Mouse (Mus musculus) stomach, embryonic 15.5 days (tissue): ENCODE results near the gene Olfr672. TPM values are rescaled to one million over a fixed set of nuclear protein-coding genes. Genes with fewer than 3 reads are reported as not detected.
"Not testable (repeated sequence)": the region's sequence is repeated elsewhere in the genome, so short reads cannot be mapped to it uniquely, and the experiment has no call there.

Experiments used
- ATAC-seq: fragments of 200-750 bp; cut with Nextera tagmentation; 2 replicates; pipeline ENCODE4 v1.8.0; 2017; ENCODE audit warnings: low read depth, moderate number of reproducible peaks, moderate TSS enrichment; ENCODE audit not compliant: insufficient read depth, low FRiP score
- H3K27ac ChIP-seq: fragments of 300-500 bp; sonication (generic); 2 replicates; pipeline ENCODE4 v1.5.1; 2015; ENCODE audit warnings: mild to moderate bottlenecking, inconsistent platforms
- H3K27me3 ChIP-seq: fragments of 300-500 bp; sonication (generic); replicated peaks from 2 replicates; pipeline ENCODE4 v1.6.1; 2015; ENCODE audit warnings: inconsistent platforms
- H3K36me3 ChIP-seq: fragments of 300-500 bp; sonication (generic); 2 replicates; pipeline ENCODE4 v1.6.1; 2015; ENCODE audit warnings: inconsistent platforms
- H3K4me1 ChIP-seq: fragments of 300-500 bp; sonication (generic); 2 replicates; pipeline ENCODE4 v1.6.1; 2015; ENCODE audit warnings: inconsistent platforms
- H3K4me2 ChIP-seq: fragments of 300-500 bp; sonication (generic); 2 replicates; pipeline ENCODE4 v1.6.1; 2015; ENCODE audit warnings: mild to moderate bottlenecking, inconsistent platforms
- H3K4me3 ChIP-seq: fragments of 300-500 bp; sonication (generic); replicated peaks from 2 replicates; pipeline ENCODE4 v1.5.1; 2015; ENCODE audit warnings: inconsistent platforms
- H3K9ac ChIP-seq: fragments of 300-500 bp; sonication (generic); 2 replicates; pipeline ENCODE4 v1.6.1; 2015; ENCODE audit warnings: inconsistent platforms
- H3K9me3 ChIP-seq: fragments of 300-500 bp; sonication (generic); 2 replicates; pipeline ENCODE4 v1.6.1; 2016; ENCODE audit warnings: inconsistent platforms
- WGBS: fragments of 180-500 bp; shearing (Covaris S2); methylation state at CpG from one replicate; pipeline ENCODE4 v1.1.7; 2015; 5-methylcytosine and 5-hydroxymethylcytosine counted together
- polyA plus RNA-seq: library from polyadenylated mRNA; unstranded; fragments of >200 nt; fragmentation: Nextera tagmentation; extraction: Ambion mirVana; gene quantifications from 2 replicates; pipeline ENCODE4 v1.2.1, GENCODE M21; 2015

The Olfr672 gene
- polyA plus RNA-seq: not detected in 2 replicates

DNA sequence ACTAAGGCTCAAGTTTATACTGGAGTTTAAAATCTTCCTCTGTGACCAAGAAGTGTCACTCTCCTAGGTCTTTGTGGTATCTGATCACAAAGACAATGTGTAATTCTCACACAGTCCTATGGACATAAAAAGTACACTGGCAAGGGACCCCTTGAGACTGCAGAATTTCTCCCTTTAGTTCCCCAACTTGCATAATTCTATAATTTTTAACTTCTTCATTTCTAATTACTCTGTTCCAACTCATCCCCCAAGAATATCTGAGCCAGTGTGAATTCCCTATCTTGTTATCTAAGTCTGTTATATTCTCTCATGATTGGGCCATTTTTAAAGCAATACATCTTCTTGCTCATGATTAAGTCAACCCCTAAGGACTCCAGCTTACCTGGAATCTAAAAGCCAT is at the start of gene Olfr672:
Gene Olfr672 (minus strand): TSS at position 101 of the 400 bp plus-strand sequence.
- no peaks in the 10 kb centered on the region for H3K4me1 ChIP-seq
- no peak within 1 kb of the TSS for H3K9ac ChIP-seq
- no peak within 1 kb of the TSS for H3K27ac ChIP-seq
- H3K27me3 ChIP-seq: no peaks in the 10 kb centered on the region
- H3K9me3 ChIP-seq: no peaks in the 10 kb centered on the region
- no peaks in the 10 kb centered on the region for H3K36me3 ChIP-seq
- H3K4me2 ChIP-seq: no peak within 1 kb of the TSS
- ATAC-seq: no peak
- H3K4me3 ChIP-seq: no peak within 1 kb of the TSS

DNA sequence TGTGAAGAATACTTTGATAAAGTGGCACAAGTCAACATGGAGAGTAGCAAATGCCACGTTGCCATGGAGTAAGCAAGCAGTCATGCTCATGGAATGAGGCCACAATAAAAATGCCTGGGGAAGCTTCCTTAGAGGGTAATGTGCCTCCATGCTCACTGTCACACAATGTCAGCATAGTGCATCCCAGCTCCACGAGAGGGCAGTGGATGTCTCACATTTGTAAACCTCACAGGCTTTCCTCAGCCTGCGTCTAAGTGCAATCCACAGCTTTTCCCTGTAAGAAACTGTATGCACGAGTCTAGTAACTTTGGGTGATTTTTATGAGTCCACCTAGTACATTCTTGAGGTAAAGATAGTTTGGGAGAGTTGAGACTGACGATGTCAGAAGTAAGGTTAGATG is 32.0 kb upstream of the Olfr672 start:
- 48% methylated on average over 5 of the region's 5 CpGs for WGBS

DNA sequence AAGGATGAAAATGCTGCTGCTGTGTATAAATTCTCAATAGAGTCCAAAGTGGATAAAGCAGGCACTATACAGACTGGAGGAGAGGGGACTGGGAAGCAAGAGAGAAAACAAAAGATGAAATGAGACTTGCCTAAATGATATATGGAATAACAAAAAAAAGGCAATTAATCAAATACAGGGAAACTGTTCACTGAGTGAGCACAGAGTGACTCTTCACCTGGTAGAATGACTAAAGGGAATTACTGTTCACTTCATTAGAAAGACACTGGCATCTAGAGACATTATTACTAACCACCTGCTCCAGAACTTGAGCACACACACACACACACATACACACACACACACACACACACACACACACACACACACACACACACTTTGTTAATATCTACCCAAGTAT is 30.6 kb upstream of the Olfr672 start, which contains the start of gene Olfr676:
Gene Olfr676 (plus strand): TSS at position 301 of the 400 bp plus-strand sequence.
- no peak within 1 kb of the TSS for H3K4me2 ChIP-seq
- H3K9ac ChIP-seq: no peak within 1 kb of the TSS
- no peak within 1 kb of the TSS for H3K4me3 ChIP-seq
- H3K27me3 ChIP-seq: no peaks in the 10 kb centered on the region
- H3K36me3 ChIP-seq: no peaks in the 10 kb centered on the region
- no peaks in the 10 kb centered on the region for H3K9me3 ChIP-seq
- no peaks in the 10 kb centered on the region for H3K4me1 ChIP-seq
- ATAC-seq: no peak
- no peak within 1 kb of the TSS for H3K27ac ChIP-seq

More for the DNA sequence above, 32.0 kb upstream of the Olfr672 start:
- H3K4me1 ChIP-seq, H3K27ac ChIP-seq, H3K27me3 ChIP-seq, H3K9me3 ChIP-seq, H3K4me2 ChIP-seq, H3K4me3 ChIP-seq, ATAC-seq, H3K9ac ChIP-seq, H3K36me3 ChIP-seq: not testable (repeated sequence)

DNA sequence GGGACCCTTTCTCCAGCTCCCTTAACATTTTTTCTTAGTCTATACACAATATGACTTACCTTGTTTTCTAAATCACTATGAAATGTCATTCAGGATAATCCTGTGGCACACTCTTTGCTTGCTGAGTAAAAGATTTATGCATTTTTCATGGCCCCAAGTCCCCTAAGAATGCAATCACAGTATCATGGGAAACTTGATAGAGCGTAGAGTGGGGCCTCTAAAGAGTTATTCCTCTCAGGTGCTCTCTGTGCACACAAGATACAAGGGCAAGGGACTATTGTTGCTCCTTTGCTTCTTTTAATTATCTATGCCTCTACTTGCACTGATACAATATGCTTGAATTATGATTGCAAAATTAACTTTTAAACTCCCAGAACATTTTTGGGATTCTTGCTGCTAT is 26.5 kb upstream of the Olfr672 start, which contains the start of gene Olfr675:
Gene Olfr675 (minus strand): TSS at position 101 of the 400 bp plus-strand sequence.
- Histone ChIP-seq H3K27ac (no peak within 1 kb of the TSS), H3K9ac (no peak within 1 kb of the TSS)

DNA sequence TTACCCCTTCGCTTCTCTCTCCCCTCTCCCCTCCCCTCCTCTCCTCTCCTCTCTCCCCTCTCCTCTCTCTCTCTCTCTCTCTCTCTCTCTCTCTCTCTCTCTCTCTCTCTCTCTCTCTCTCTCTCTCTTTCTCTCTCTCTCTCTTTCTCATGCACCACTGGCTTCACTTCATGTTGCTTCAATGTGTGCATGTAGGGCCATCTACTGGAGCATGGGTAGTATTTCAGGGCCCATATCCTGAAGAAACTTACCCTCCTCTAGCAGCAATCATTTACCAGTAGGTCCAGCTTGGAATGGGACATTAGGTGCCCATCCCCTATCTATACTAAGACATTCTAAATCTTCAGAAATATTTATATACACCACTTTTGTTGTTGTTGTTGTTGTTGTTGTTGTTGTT is 20.7 kb upstream of the Olfr672 start:
- Histone ChIP-seq H3K9me3 (no peaks in the 10 kb centered on the region), H3K4me3 (no peak overlapping the region), H3K36me3 (no peaks in the 10 kb centered on the region), H3K9ac (no peak overlapping the region), H3K4me1 (no peaks in the 10 kb centered on the region), H3K4me2 (no peak overlapping the region), H3K27me3 (no peaks in the 10 kb centered on the region), H3K27ac (no peak overlapping the region)
- ATAC-seq: no peak
- WGBS: 60% methylated on average over 1 of the region's 1 CpGs

More for the DNA sequence above, 26.5 kb upstream of the Olfr672 start, which contains the start of gene Olfr675:
- Histone ChIP-seq H3K4me1 (no peaks in the 10 kb centered on the region), H3K4me2 (no peak within 1 kb of the TSS), H3K27me3 (no peaks in the 10 kb centered on the region), H3K9me3 (no peaks in the 10 kb centered on the region), H3K4me3 (no peak within 1 kb of the TSS), H3K36me3 (no peaks in the 10 kb centered on the region)
- WGBS: 84% methylated on average over 1 of the region's 1 CpGs
- no peak for ATAC-seq

DNA sequence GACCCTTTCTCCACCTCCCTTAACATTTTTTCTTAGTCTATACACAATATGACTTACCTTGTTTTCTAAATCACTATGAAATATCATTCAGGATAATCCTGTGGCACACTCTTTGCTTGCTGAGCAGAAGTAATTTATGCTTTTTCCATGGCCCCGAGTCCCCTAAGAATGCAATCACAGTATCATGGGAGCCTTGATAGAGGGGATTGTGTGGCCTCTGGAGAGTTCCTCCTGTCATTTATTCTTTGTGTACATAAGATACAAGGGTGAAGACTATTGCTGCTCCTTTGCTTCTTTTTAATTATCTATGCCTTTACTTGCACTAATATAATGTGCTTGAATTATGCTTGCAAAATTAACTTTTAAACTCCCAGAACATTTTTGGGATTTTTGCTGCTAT is 22.8 kb downstream of the Olfr672 start, which contains the start of gene Olfr671:
Gene Olfr671 (minus strand): TSS at position 101 of the 400 bp plus-strand sequence.
- Histone ChIP-seq H3K27ac (no peak within 1 kb of the TSS), H3K9ac (no peak within 1 kb of the TSS), H3K4me3 (no peak within 1 kb of the TSS), H3K4me1 (no peaks in the 10 kb centered on the region), H3K27me3 (no peaks in the 10 kb centered on the region), H3K9me3 (no peaks in the 10 kb centered on the region), H3K4me2 (no peak within 1 kb of the TSS), H3K36me3 (no peaks in the 10 kb centered on the region)
- WGBS: 58% methylated on average over 1 of the region's 1 CpGs
- ATAC-seq: no peak

DNA sequence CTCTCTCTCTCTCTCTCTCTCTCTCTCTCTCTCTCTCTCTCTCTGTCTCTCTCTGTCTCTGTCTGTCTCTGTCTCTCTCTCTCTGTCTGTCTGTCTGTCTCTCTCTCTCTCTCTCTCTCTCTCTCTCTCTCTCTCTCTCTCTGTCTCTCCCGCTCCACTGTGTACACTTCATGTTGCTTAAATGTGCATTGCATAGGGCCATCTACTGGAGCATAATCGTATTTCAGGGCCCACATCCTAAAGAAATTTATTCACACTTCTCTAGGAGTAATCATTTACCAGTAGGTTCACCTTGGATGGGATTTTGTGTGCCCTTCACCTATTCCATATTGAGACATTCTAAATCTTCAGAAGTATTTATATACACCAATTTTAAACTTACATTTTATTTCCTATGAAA is 29.3 kb downstream of the Olfr672 start:
- H3K27ac ChIP-seq, ATAC-seq, H3K36me3 ChIP-seq, H3K4me3 ChIP-seq, H3K4me2 ChIP-seq, H3K27me3 ChIP-seq, H3K9me3 ChIP-seq, H3K9ac ChIP-seq, H3K4me1 ChIP-seq: not testable (repeated sequence)
- WGBS: 69% methylated on average over 2 of the region's 2 CpGs

DNA sequence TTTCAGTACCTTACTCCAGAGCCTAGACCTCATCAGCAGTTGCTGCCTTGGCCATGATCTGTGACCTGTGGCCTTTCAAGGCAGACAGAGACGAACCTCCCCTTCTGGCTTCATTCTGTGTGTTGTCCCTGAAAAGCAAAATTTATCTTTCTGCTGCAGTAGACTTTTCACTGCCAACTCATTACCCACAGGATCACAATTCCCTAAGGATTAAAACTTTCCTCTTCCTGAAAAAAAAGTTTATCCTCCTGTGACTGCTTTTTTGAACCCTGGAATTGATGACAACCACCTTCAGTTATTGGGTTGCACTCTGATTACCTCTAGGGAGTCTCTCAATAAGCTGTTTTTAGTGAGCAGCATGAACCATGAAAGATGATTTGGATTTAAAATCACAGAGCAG is 39.3 kb downstream of the Olfr672 start, which contains the start of gene Olfr670:
Gene Olfr670 (minus strand): TSS at position 101 of the 400 bp plus-strand sequence.
- H3K4me2 ChIP-seq: no peak within 1 kb of the TSS
- no peak for ATAC-seq

DNA sequence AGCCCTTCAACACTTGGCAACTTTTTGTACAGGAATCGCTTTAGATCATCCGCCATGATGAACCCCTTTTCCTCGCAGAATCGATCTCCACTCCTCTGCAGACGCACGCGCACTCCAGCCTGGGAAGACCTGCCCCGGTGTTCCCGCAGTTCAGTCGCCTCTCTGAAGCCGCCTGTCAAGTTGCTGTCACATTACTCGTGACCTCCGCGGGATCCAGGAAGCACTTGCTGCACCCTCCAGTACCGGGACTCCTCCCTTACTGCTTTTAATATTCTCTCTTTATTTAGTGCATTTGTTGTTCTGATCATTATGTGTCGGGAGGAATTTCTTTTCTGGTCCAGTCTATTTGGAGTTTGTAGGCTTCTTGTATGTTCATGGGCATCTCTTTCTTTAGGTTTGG is 51.6 kb downstream of the Olfr672 start:
- H3K4me2 ChIP-seq, H3K27ac ChIP-seq, H3K36me3 ChIP-seq, H3K4me1 ChIP-seq, H3K4me3 ChIP-seq, ATAC-seq, H3K9ac ChIP-seq, H3K9me3 ChIP-seq, H3K27me3 ChIP-seq: not testable (repeated sequence)
- WGBS: 93% methylated on average over 16 of the region's 16 CpGs

More for the DNA sequence above, 39.3 kb downstream of the Olfr672 start, which contains the start of gene Olfr670:
- Histone ChIP-seq H3K27ac (no peak within 1 kb of the TSS), H3K27me3 (no peaks in the 10 kb centered on the region), H3K9ac (no peak within 1 kb of the TSS), H3K4me1 (no peaks in the 10 kb centered on the region), H3K36me3 (no peaks in the 10 kb centered on the region), H3K4me3 (no peak within 1 kb of the TSS), H3K9me3 (no peaks in the 10 kb centered on the region)
- 38% methylated on average over 1 of the region's 1 CpGs for WGBS

Other genes with a start within 250 kb of the Olfr672 start
- gene Usp17le, start 224.6 kb downstream of the Olfr672 start, polyA plus RNA-seq: not detected in 2 replicates
- not detected in 2 replicates for gene Usp17lb, start 159.4 kb downstream of the Olfr672 start, polyA plus RNA-seq
- not detected in 2 replicates for gene Usp17la, start 145.0 kb downstream of the Olfr672 start, polyA plus RNA-seq
- gene Olfr665, start 124.0 kb downstream of the Olfr672 start, polyA plus RNA-seq: not detected in 2 replicates
- not detected in 2 replicates for gene Olfr666, start 106.1 kb downstream of the Olfr672 start, polyA plus RNA-seq
- gene Olfr667, start 80.5 kb downstream of the Olfr672 start, polyA plus RNA-seq: not detected in 2 replicates
- not detected in 2 replicates for gene Olfr668, start 74.0 kb downstream of the Olfr672 start, polyA plus RNA-seq
- not detected in 2 replicates for gene Olfr669, start 67.8 kb downstream of the Olfr672 start, polyA plus RNA-seq
- not detected in 2 replicates for gene Olfr670, start 39.4 kb downstream of the Olfr672 start, polyA plus RNA-seq
- not detected in 2 replicates for gene Olfr671, start 22.9 kb downstream of the Olfr672 start, polyA plus RNA-seq
- gene Olfr675, start 26.4 kb upstream of the Olfr672 start, polyA plus RNA-seq: not detected in 2 replicates
- not detected in 2 replicates for gene Olfr676, start 30.7 kb upstream of the Olfr672 start, polyA plus RNA-seq
- gene Olfr677, start 49.3 kb upstream of the Olfr672 start, polyA plus RNA-seq: not detected in 2 replicates
- not detected in 2 replicates for gene Olfr678, start 62.4 kb upstream of the Olfr672 start, polyA plus RNA-seq
- gene Olfr679, start 79.2 kb upstream of the Olfr672 start, polyA plus RNA-seq: not detected in 2 replicates
- not detected in 2 replicates for gene Olfr680-ps1, start 90.8 kb upstream of the Olfr672 start, polyA plus RNA-seq
- not detected in 2 replicates for gene Olfr681, start 114.8 kb upstream of the Olfr672 start, polyA plus RNA-seq
- gene Olfr683, start 145.0 kb upstream of the Olfr672 start, polyA plus RNA-seq: not detected in 2 replicates
- gene Olfr684, start 161.6 kb upstream of the Olfr672 start, polyA plus RNA-seq: not detected in 2 replicates
- not detected in 2 replicates for gene Olfr685, start 184.0 kb upstream of the Olfr672 start, polyA plus RNA-seq
- gene Olfr686, start 205.5 kb upstream of the Olfr672 start, polyA plus RNA-seq: not detected in 2 replicates